Mouse (Mus musculus) hindbrain, embryonic 12.5 days (tissue): ENCODE results near the gene Crip1. TPM values are rescaled to one million over a fixed set of nuclear protein-coding genes. Genes with fewer than 3 reads are reported as not detected.

Experiments used
- ATAC-seq: fragments of 200-750 bp; cut with Nextera tagmentation; 2 replicates; pipeline ENCODE4 v1.8.0; 2017; ENCODE audit warnings: moderate TSS enrichment; ENCODE audit not compliant: low FRiP score
- H3K27ac ChIP-seq: fragments of 300-500 bp; sonication (generic); 2 replicates; pipeline ENCODE4 v1.5.1; 2016; ENCODE audit warnings: mild to moderate bottlenecking
- H3K27me3 ChIP-seq: fragments of 300-500 bp; sonication (generic); 2 replicates; pipeline ENCODE4 v1.6.1; 2016; ENCODE audit warnings: mild to moderate bottlenecking
- H3K36me3 ChIP-seq: fragments of 300-500 bp; sonication (generic); 2 replicates; pipeline ENCODE4 v1.6.1; 2016; ENCODE audit warnings: mild to moderate bottlenecking
- H3K4me1 ChIP-seq: fragments of 300-500 bp; sonication (generic); 2 replicates; pipeline ENCODE4 v1.6.1; 2016
- H3K4me2 ChIP-seq: fragments of 300-500 bp; sonication (generic); replicated peaks from 2 replicates; pipeline ENCODE4 v1.6.1; 2016; ENCODE audit warnings: mild to moderate bottlenecking
- H3K4me3 ChIP-seq: fragments of 300-500 bp; sonication (generic); 2 replicates; pipeline ENCODE4 v1.5.1; 2016; ENCODE audit warnings: mild to moderate bottlenecking
- H3K9ac ChIP-seq: fragments of 300-500 bp; sonication (generic); 2 replicates; pipeline ENCODE4 v1.6.1; 2016; ENCODE audit warnings: mild to moderate bottlenecking, moderate library complexity
- H3K9me3 ChIP-seq: fragments of 300-500 bp; sonication (generic); replicated peaks from 2 replicates; pipeline ENCODE4 v1.6.1; 2016; ENCODE audit warnings: mild to moderate bottlenecking
- WGBS: fragments of 180-500 bp; shearing (Covaris S2); methylation state at CpG from one replicate; pipeline ENCODE4 v1.1.7; 2016; 5-methylcytosine and 5-hydroxymethylcytosine counted together
- polyA plus RNA-seq: library from polyadenylated mRNA; unstranded; fragments of >200 nt; fragmentation: Nextera tagmentation; extraction: Ambion mirVana; gene quantifications from 2 replicates; pipeline ENCODE4 v1.2.1, GENCODE M21; 2016

The Crip1 gene
- polyA plus RNA-seq, 1 experiment from 2014 or later = 90.8 TPM

GRCm38 (mm10) chr12:113151661-113152271, 5.7 kb downstream of the Crip1 start:
- H3K27me3 ChIP-seq = peaks cover 50% of the 10 kb centered on the region
- no peak overlapping the region for H3K27ac ChIP-seq

GRCm38 (mm10) chr12:113152272-113152661, 6.2 kb downstream of the Crip1 start:
- peaks cover 50% of the 10 kb centered on the region for H3K27me3 ChIP-seq
- H3K36me3 ChIP-seq = no peaks in the 10 kb centered on the region
- H3K27ac ChIP-seq = no peak overlapping the region
- WGBS = 24% methylated on average over 19 of the region's 19 CpGs
- H3K4me1 ChIP-seq = peaks cover 41% of the 10 kb centered on the region
- peak overlapping the region; percentile 70 for H3K4me2 ChIP-seq
- H3K4me3 ChIP-seq = peak overlapping the region; percentile 39
- 0 out of 2 replicates have a peak overlapping the region, but pooled peaks have one; percentile 25 for H3K9ac ChIP-seq
- H3K9me3 ChIP-seq = no peaks in the 10 kb centered on the region
- no peak for ATAC-seq

More at GRCm38 (mm10) chr12:113151661-113152271, 5.7 kb downstream of the Crip1 start:
- Histone ChIP-seq H3K4me2 (peak overlapping the region; percentile 70), H3K36me3 (no peaks in the 10 kb centered on the region), H3K9ac (0 out of 2 replicates have a peak overlapping the region, but pooled peaks have one; percentile 28), H3K9me3 (no peaks in the 10 kb centered on the region), H3K4me3 (peak overlapping the region; percentile 39), H3K4me1 (peaks cover 39% of the 10 kb centered on the region)
- no peak for ATAC-seq
- 1% methylated on average over 36 of the region's 36 CpGs for WGBS

DNA sequence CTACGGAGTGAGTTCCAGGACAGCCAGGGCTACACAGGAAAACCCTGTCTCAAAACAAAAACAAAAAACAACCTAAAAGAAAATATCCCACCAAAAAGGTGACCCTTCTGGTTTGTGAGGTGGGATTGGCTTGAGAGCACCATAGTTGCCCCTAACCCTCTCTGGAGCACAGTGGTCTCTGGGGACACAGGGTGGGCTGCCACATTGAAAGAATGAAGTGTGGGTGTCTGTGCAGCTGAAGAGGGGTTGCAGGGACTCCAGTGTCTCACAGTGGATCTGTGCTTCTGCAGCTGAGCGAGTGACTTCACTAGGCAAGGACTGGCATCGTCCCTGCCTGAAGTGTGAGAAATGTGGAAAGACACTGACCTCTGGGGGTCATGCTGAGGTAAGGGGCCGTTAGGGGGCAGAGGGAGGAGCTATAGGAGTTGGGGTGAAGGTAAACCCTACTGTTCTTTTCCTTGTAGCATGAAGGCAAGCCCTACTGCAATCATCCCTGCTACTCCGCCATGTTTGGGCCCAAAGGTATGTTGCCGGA, 6.9 kb downstream of the Crip1 start:
- Histone ChIP-seq H3K27ac (no peak overlapping the region), H3K4me3 (no peak overlapping the region), H3K36me3 (no peaks in the 10 kb centered on the region), H3K9me3 (no peaks in the 10 kb centered on the region), H3K9ac (no peak overlapping the region), H3K4me2 (no peak overlapping the region), H3K4me1 (peaks cover 43% of the 10 kb centered on the region), H3K27me3 (peaks cover 50% of the 10 kb centered on the region)
- 79% methylated on average over 6 of the region's 6 CpGs for WGBS
- no peak for ATAC-seq

DNA sequence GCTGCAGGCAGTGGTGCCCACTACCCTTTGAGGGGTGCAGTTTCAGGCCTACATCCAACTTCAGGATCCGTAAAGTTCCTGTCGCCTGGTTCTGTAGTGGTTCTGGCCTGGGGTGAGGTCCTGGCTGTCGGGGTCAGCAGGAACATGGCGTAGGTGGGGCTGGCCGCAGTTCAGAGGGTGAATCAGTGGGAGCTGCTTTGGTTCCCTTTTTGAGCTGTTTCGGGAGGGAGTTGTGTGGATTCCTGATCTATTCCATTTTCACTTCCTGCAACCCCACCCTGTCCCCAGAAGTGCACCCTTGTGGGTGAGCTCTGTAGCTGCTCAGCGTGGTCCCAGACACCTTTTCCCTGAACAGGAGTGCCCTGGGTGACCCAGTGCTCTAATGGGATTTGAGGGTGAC, 7.9 kb downstream of the Crip1 start:
- Histone ChIP-seq H3K27me3 (peaks cover 50% of the 10 kb centered on the region), H3K4me1 (peaks cover 34% of the 10 kb centered on the region), H3K4me2 (no peak overlapping the region), H3K4me3 (no peak overlapping the region), H3K9ac (no peak overlapping the region), H3K9me3 (no peaks in the 10 kb centered on the region), H3K27ac (no peak overlapping the region), H3K36me3 (no peaks in the 10 kb centered on the region)
- WGBS = 90% methylated on average over 7 of the region's 7 CpGs
- ATAC-seq = no peak

- 84% methylated on average over 6 of the region's 6 CpGs for WGBS
- peak overlapping the region; percentile 62; the same call in 1 of the 2 replicates for H3K4me3 ChIP-seq
- H3K36me3 ChIP-seq = no peaks in the 10 kb centered on the region
- no peaks in the 10 kb centered on the region for H3K9me3 ChIP-seq
- no peak overlapping the region for H3K27ac ChIP-seq
- H3K4me2 ChIP-seq = peak overlapping the region; percentile 57
- ATAC-seq = no peak
- H3K4me1 ChIP-seq = peaks cover 34% of the 10 kb centered on the region
- peaks cover 43% of the 10 kb centered on the region for H3K27me3 ChIP-seq
- no peak overlapping the region for H3K9ac ChIP-seq
Observed at GRCm38 (mm10) chr12:113154747-113155075, 8.6 kb downstream of the Crip1 start.

DNA sequence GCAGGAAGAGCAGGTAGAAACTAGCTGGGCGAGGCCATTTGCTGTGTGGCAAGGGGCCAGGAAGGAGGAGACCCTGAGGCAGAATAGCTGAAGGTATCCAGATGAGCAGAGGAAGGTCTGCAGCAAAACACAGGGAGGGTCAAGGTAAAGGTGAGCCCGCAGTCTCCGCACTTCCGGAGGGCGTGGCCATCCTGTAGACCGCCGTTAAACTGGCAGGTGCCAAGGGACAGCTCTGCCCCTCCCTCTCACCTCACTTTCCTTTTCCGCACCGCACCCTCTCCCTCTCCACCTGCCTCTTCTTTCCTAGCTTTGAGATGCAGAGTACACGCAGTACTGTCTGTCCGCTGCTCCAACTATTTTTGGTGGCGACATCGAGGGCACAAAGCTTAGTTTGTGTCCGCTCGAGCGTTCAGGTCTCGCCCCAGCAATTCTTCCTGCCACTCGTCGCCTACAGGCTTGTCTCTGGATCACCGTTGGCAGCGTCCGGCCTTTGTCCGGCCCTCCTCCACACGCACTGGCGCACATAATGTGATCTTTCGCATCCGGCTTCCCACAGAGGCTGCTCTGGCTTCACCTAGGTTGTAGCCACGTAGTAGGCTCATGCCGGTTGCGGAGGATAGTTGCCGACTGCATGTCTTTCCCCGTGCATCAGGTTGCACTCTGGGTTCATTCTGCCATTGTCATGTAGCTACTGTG, 9.1 kb downstream of the Crip1 start:
- peaks cover 34% of the 10 kb centered on the region for H3K4me1 ChIP-seq
- peak overlapping the region; percentile 57 for H3K4me2 ChIP-seq
- H3K27ac ChIP-seq = peak overlapping the region; percentile 31
- ATAC-seq = no peak; the same call in 1 of the 2 replicates
- WGBS = 5% methylated on average over 32 of the region's 32 CpGs
- H3K9ac ChIP-seq = peak overlapping the region; percentile 36
- H3K36me3 ChIP-seq = no peaks in the 10 kb centered on the region
- H3K4me3 ChIP-seq = peak overlapping the region; percentile 62
- H3K27me3 ChIP-seq = peaks cover 38% of the 10 kb centered on the region
- no peaks in the 10 kb centered on the region for H3K9me3 ChIP-seq

DNA sequence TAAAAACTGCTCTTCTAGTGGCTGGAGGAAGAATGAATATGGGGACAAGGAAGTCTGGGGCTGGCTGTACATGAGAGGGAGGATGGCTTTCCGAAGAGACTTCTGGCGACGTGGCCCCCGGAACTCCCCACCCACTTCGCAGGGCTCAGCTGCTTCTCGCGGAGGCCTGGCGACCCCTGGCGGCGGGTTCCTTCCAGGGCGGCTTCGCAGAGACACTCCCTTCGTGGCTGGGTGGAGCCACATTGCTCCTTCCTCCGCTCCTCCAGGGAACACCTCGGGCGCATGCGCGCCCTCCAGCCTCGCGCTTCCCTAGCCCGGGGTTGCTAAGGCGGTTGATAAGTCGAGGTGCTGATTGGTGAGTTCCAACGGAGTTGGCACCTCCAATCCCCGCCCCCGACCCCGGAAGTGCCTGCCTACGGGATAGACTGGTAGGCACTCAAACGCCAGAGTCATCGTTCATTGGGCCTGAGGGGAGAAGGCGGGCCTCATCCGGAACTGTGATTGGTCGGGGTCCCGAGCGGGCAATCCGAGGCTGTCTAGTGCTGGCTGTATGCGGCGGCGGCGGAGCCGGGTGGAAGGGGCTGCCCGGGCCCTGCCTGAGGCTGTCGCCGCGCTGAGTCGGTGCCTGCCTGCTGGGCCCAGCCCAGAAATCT, 9.9 kb downstream of the Crip1 start, which contains the start of gene Tedc1:
Gene Tedc1, plus strand, starts transcription at position 535 of the 653 bp plus-strand sequence.
- Histone ChIP-seq H3K4me2 (peak within 1 kb of the TSS; percentile 84), H3K36me3 (no peaks in the 10 kb centered on the region), H3K4me3 (peak within 1 kb of the TSS; percentile 62), H3K27me3 (peaks cover 30% of the 10 kb centered on the region), H3K27ac (peak within 1 kb of the TSS; percentile 31), H3K4me1 (peaks cover 33% of the 10 kb centered on the region), H3K9ac (peak within 1 kb of the TSS; percentile 57), H3K9me3 (no peaks in the 10 kb centered on the region)
- ATAC-seq = peak; percentile 97
- 0% methylated on average over 46 of the region's 46 CpGs for WGBS

- Histone ChIP-seq H3K4me1 (peaks cover 28% of the 10 kb centered on the region), H3K9ac (peak overlapping the region; percentile 57), H3K27ac (no peak overlapping the region; the same call in 1 of the 2 replicates), H3K27me3 (peaks cover 26% of the 10 kb centered on the region), H3K9me3 (no peaks in the 10 kb centered on the region), H3K4me2 (peak overlapping the region; percentile 84), H3K36me3 (0 out of 2 replicates have a peak, but pooled peaks cover under 1% of the 10 kb centered on the region), H3K4me3 (peak overlapping the region; percentile 62)
- no peak; the same call in 1 of the 2 replicates for ATAC-seq
- WGBS = under 1% methylated on average over 23 of the region's 23 CpGs
Observed at GRCm38 (mm10) chr12:113156540-113156929, 10.4 kb downstream of the Crip1 start.

- H3K27ac ChIP-seq = no peak overlapping the region; the same call in 1 of the 2 replicates
- no peak for ATAC-seq
- no peaks in the 10 kb centered on the region for H3K9me3 ChIP-seq
- H3K27me3 ChIP-seq = peaks cover 22% of the 10 kb centered on the region
- peaks cover 5% of the 10 kb centered on the region; the same call in 1 of the 2 replicates for H3K36me3 ChIP-seq
- H3K9ac ChIP-seq = peak overlapping the region; percentile 57
- H3K4me2 ChIP-seq = peak overlapping the region; percentile 84
- WGBS = 46% methylated on average over 8 of the region's 8 CpGs
- H3K4me1 ChIP-seq = peaks cover 23% of the 10 kb centered on the region
- H3K4me3 ChIP-seq = peak overlapping the region; percentile 62
Observed at GRCm38 (mm10) chr12:113157002-113157401, 10.9 kb downstream of the Crip1 start.

DNA sequence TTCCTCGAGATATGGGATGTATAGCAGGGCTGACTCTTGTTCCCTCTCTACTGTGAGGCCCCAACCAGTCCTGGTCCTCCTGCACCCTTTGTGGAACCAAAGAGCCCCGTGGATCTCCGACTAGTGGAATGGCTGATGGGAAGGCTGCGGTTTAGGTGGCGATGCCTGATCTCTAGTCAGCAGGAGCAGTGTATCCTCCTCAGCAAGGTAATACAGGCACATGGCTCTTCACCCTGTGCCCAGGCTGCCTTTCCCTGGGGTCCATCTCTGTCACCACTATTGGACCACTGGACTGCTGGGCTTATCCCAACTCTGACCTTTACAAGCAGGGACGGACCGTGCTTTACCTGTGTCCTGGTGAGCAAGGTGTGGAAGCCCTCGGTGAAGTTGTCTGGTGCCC, 11.4 kb downstream of the Crip1 start:
- peak overlapping the region; percentile 57; the same call in 1 of the 2 replicates for H3K9ac ChIP-seq
- peaks cover 17% of the 10 kb centered on the region for H3K27me3 ChIP-seq
- peak overlapping the region; percentile 84 for H3K4me2 ChIP-seq
- no peaks in the 10 kb centered on the region for H3K9me3 ChIP-seq
- peak overlapping the region; percentile 62; the same call in 1 of the 2 replicates for H3K4me3 ChIP-seq
- H3K36me3 ChIP-seq = peaks cover 10% of the 10 kb centered on the region; the same call in 1 of the 2 replicates
- H3K4me1 ChIP-seq = peaks cover 19% of the 10 kb centered on the region
- whole genome bisulfite sequencing = 92% methylated on average over 8 of the region's 8 CpGs
- no peak for ATAC-seq
- H3K27ac ChIP-seq = no peak overlapping the region

DNA sequence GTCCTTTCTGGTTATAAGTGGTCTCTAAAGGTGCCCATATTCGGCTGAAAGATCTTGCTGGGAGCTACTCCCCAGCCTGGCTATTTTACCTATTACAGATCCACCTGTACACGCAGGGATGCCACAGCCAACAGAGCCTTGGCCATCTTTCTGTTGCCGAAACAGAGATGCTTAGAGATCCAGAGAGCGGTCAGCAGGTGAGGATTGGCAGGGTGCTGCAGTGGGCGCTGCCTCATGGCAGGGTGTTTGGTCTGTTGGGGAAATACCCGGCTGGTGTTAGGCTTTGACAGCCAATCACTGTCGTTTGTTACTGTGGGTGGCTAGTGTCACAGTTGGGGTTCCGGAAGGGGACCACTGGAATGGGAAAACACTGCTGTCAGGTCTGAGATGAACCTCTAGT, 11.9 kb downstream of the Crip1 start:
- Histone ChIP-seq H3K4me1 (peaks cover 19% of the 10 kb centered on the region), H3K9me3 (no peaks in the 10 kb centered on the region), H3K9ac (no peak overlapping the region), H3K36me3 (peaks cover 13% of the 10 kb centered on the region), H3K4me3 (no peak overlapping the region), H3K4me2 (no peak overlapping the region), H3K27ac (no peak overlapping the region), H3K27me3 (peaks cover 13% of the 10 kb centered on the region)
- no peak for ATAC-seq
- WGBS = 95% methylated on average over 8 of the region's 8 CpGs

DNA sequence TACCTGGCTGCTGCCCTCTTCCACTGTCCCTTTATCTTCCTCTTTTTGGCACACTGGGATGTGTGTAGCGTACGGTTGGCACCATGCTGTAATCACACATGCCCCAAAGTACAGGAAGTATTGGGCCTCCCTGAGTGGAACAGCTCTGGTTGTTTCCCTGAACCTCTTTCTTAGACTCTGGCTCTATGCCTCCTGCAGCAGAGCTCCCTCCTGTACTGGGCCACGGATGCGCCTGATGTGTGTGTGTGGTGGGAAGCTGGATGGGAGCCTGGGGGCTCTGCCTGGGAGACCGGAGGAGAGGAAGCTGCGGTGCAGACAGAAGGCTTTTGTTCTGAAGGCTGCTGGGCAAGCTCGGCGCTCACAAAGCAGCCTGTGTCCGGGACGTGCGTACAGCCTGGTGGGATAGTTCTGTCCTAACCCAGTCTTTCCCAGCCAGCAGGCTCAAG, 17.5 kb downstream of the Crip1 start:
- Histone ChIP-seq H3K4me1 (0 out of 2 replicates have a peak, but pooled peaks cover 11% of the 10 kb centered on the region), H3K9me3 (no peaks in the 10 kb centered on the region), H3K4me2 (no peak overlapping the region), H3K27me3 (no peaks in the 10 kb centered on the region), H3K9ac (0 out of 2 replicates have a peak overlapping the region, but pooled peaks have one; percentile 27), H3K36me3 (peaks cover 26% of the 10 kb centered on the region), H3K27ac (peak overlapping the region; percentile 73), H3K4me3 (no peak overlapping the region)
- ATAC-seq = peak; percentile 55
- 70% methylated on average over 11 of the region's 11 CpGs for WGBS
